Mouse (Mus musculus) lung, embryonic 14.5 days (tissue): ENCODE measurements around the gene Sec14l5. TPM values are rescaled to one million over a fixed set of nuclear protein-coding genes. Genes with fewer than 3 reads are reported as not detected.

ENCODE experiments used
- ATAC-seq: fragments of 200-750 bp; cut with Nextera tagmentation; 2 replicates; pipeline ENCODE4 v1.8.0; 2017; ENCODE audit warnings: mild to moderate bottlenecking, moderate TSS enrichment, moderate library complexity; ENCODE audit not compliant: insufficient read depth
- DNase-seq: peaks from one replicate; pipeline ENCODE4 v3.0.0-alpha.2; 2015
- H3K27ac ChIP-seq: fragments of 300-500 bp; sonication (generic); 2 replicates; pipeline ENCODE4 v1.5.1; 2014; ENCODE audit warnings: low read depth, mild to moderate bottlenecking, moderate library complexity
- H3K27me3 ChIP-seq: fragments of 300-500 bp; sonication (generic); 2 replicates; pipeline ENCODE4 v1.6.1; 2014; ENCODE audit warnings: low read length, control low read depth; ENCODE audit not compliant: insufficient read depth
- H3K36me3 ChIP-seq: fragments of 300-500 bp; sonication (generic); 2 replicates; pipeline ENCODE4 v1.6.1; 2014; ENCODE audit warnings: control low read depth; ENCODE audit not compliant: insufficient read depth
- H3K4me1 ChIP-seq: fragments of 300-500 bp; sonication (generic); 2 replicates; pipeline ENCODE4 v1.6.1; 2014; ENCODE audit warnings: antibody characterized with exemption, control low read depth; ENCODE audit not compliant: insufficient read depth
- H3K4me2 ChIP-seq: fragments of 300-500 bp; sonication (generic); 2 replicates; pipeline ENCODE4 v1.6.1; 2014; ENCODE audit warnings: mild to moderate bottlenecking
- H3K4me3 ChIP-seq: fragments of 300-500 bp; sonication (generic); 2 replicates; pipeline ENCODE4 v1.5.1; 2014; ENCODE audit warnings: low read depth, low read length
- H3K9ac ChIP-seq: fragments of 300-500 bp; sonication (generic); 2 replicates; pipeline ENCODE4 v1.6.1; 2014
- H3K9me3 ChIP-seq: fragments of 300-500 bp; sonication (generic); 2 replicates; pipeline ENCODE4 v1.6.1; 2016; ENCODE audit warnings: low read depth, low read length, control low read depth
- CTCF ChIP-seq: IDR thresholded peaks from 2 replicates; pipeline ENCODE4 v1.5.1; 2016; ENCODE audit warnings: antibody characterized with exemption, low read depth
- WGBS: fragments of 180-500 bp; shearing (Covaris S2); extraction: QIAGEN DNeasy Blood & Tissue Kit; methylation state at CpG from one replicate; pipeline ENCODE4 v1.1.7; 2014; 5-methylcytosine and 5-hydroxymethylcytosine counted together
- polyA plus RNA-seq: library from polyadenylated mRNA; unstranded; fragments of >200 nt; fragmentation: Nextera tagmentation; extraction: Ambion mirVana; gene quantifications from 2 replicates; pipeline ENCODE4 v1.2.1, GENCODE M21; 2014

Sec14l5 gene
- polyA plus RNA-seq, 1 experiment from 2014 or later, result 0.86 TPM

DNA sequence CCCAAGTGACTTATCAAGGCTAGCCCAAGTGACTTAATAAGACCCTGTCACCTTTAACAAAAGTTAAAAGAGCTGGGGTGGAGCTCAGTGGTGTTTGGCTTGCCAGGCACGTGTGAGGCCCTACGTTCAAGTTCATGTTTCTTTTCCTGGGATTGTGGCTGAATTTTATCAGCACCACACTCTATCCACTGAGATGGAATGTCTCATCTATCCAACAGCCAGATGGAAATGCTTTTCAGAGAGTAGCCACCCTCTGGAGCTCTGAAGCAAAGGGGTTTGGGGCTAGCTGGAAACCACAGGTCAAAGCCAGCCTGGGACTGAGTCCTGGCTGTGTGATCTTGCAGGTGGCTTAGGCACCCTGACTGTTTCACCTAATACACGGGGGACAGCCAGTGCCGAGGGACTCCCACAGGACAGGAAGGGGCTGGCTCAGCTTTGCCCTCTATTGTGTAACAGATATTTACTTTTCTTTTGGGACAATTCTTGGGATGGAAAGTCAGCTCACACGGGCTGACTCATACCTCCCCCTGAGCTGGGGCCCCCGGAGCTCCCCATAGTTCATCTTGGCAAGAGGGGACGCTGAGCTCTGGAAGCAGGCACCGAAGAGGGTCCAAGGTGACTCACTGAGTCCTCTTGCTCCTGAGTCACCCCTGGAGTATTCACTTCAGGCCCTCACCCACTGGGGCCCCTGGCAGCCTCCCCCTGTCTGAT, 11.2 kb upstream of the Sec14l5 start:
- Histone ChIP-seq H3K4me2 (no peak overlapping the region), H3K9ac (no peak overlapping the region; the same call in 1 of the 2 replicates), H3K4me1 (peaks cover 12% of the 10 kb centered on the region; the same call in 1 of the 2 replicates), H3K4me3 (no peak overlapping the region), H3K9me3 (no peaks in the 10 kb centered on the region), H3K27ac (peak overlapping the region; percentile 40), H3K36me3 (no peaks in the 10 kb centered on the region), H3K27me3 (peaks cover 33% of the 10 kb centered on the region)
- no peak for TF ChIP-seq CTCF
- no peak for DNase-seq
- 42% methylated on average over 8 of the region's 8 CpGs for WGBS
- no peak for ATAC-seq

- Histone ChIP-seq H3K4me2 (no peak overlapping the region), H3K9me3 (no peaks in the 10 kb centered on the region), H3K9ac (no peak overlapping the region; the same call in 1 of the 2 replicates), H3K27me3 (peaks cover 25% of the 10 kb centered on the region), H3K4me1 (peaks cover 8% of the 10 kb centered on the region; the same call in 1 of the 2 replicates), H3K27ac (peak overlapping the region; percentile 40), H3K4me3 (no peak overlapping the region), H3K36me3 (no peaks in the 10 kb centered on the region)
- TF ChIP-seq CTCF, result no peak
- ATAC-seq (peak; percentile 65), DNase-seq (peak; percentile 52)
- WGBS, result 20% methylated on average over 4 of the region's 4 CpGs
Observed at GRCm38 (mm10) chr16:5136505-5136904, 10.4 kb upstream of the Sec14l5 start.

DNA sequence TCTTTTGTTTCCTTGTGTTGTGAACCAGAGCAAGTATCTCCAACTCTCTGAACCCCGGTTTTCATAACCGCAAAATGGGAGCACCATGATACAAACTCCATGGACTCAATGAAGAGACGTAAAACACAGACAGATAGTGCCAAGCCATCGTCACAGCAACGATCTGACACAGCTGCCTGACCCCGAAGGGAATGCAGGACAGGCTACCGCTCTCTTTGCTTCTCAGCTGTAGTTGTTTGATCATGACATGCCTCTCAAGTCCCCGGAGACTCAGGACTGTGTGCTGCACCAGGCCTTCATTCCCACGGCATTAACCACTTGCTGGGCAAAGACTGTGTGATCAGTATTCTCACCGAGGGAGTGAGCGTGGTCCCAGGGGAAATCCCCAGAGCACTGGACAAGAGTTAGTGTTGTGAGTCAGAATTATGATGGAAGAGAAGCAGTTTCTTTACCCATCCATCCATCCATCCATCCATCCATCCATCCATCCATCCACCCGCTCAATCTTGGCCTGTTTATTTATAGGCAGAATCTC, 9.8 kb upstream of the Sec14l5 start:
- Histone ChIP-seq H3K27me3 (peaks cover 19% of the 10 kb centered on the region), H3K4me1 (peaks cover 8% of the 10 kb centered on the region; the same call in 1 of the 2 replicates), H3K9ac (no peak overlapping the region), H3K27ac (peak overlapping the region; percentile 40; the same call in 1 of the 2 replicates), H3K4me3 (no peak overlapping the region), H3K9me3 (no peaks in the 10 kb centered on the region), H3K36me3 (no peaks in the 10 kb centered on the region), H3K4me2 (no peak overlapping the region)
- no peak for ATAC-seq
- WGBS, result 47% methylated on average over 12 of the region's 12 CpGs
- TF ChIP-seq CTCF, result no peak
- no peak for DNase-seq

DNA sequence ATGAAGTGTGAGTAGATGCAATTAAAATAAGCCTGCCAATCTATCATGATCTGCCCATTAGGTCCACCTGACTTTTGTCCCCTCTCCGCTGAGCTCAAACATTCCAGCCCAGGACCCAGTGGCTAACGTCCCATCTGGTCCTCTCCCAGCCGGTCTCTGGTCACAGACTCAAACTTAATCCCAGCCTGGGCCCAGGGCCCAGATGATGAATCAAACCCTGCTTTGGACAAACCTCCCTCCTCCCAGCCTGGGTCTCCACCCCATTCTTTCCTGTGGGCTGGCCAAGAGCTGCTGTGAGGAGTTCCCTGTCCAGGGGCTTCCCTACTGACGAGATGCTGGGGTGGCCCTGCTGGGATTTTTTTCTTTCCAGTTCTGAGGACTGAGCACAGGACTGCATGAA, 7.2 kb upstream of the Sec14l5 start:
- no peaks in the 10 kb centered on the region for H3K27me3 ChIP-seq
- DNase-seq, result peak; percentile 50
- peaks cover 8% of the 10 kb centered on the region; the same call in 1 of the 2 replicates for H3K4me1 ChIP-seq
- ATAC-seq, result peak; percentile 23; the same call in 1 of the 2 replicates
- H3K9ac ChIP-seq, result no peak overlapping the region
- H3K27ac ChIP-seq, result no peak overlapping the region
- H3K4me2 ChIP-seq, result no peak overlapping the region
- H3K36me3 ChIP-seq, result no peaks in the 10 kb centered on the region
- no peak overlapping the region for H3K4me3 ChIP-seq
- no peaks in the 10 kb centered on the region for H3K9me3 ChIP-seq
- no peak for TF ChIP-seq CTCF
- 29% methylated on average over 4 of the region's 4 CpGs for WGBS

DNA sequence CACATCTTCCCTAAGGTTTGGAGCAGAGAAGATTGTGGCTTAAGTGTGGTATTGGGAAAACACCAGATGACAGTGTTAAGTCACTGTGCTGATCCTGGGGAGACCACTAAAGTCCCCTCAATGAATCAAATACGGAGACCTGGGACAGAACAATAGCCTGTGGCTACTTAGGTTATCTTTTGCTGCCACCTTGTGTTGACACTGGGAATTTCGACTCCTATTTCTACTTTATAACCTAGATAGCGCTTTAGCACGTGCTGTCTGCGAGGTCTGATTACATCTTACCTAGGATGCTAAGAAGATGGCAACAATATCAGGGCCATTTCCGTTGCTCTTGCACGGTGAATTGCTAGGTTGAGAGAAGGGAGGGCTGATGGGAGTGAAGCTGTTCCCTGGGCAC, 1.3 kb upstream of the Sec14l5 start:
- DNase-seq, result peak; percentile 97
- Histone ChIP-seq H3K4me1 (no peaks in the 10 kb centered on the region), H3K27me3 (peaks cover 10% of the 10 kb centered on the region), H3K4me2 (peak overlapping the region; percentile 8; the same call in 1 of the 2 replicates), H3K36me3 (no peaks in the 10 kb centered on the region), H3K9ac (no peak overlapping the region), H3K27ac (no peak overlapping the region), H3K4me3 (no peak overlapping the region), H3K9me3 (no peaks in the 10 kb centered on the region)
- peak; percentile 83 for TF ChIP-seq CTCF
- peak; percentile 9; the same call in 1 of the 2 replicates for ATAC-seq
- under 1% methylated on average over 7 of the region's 7 CpGs for WGBS

GRCm38 (mm10) chr16:5146367-5147036, 407 bp upstream of the Sec14l5 start:
- no peaks in the 10 kb centered on the region for H3K36me3 ChIP-seq
- TF ChIP-seq CTCF, result no peak
- 1% methylated on average over 26 of the region's 26 CpGs for WGBS
- DNase-seq, result peak; percentile 79
- H3K9ac ChIP-seq, result no peak overlapping the region
- peak overlapping the region; percentile 27 for H3K4me3 ChIP-seq
- ATAC-seq, result peak; percentile 98
- H3K27me3 ChIP-seq, result peaks cover 10% of the 10 kb centered on the region
- no peak overlapping the region for H3K27ac ChIP-seq
- H3K4me2 ChIP-seq, result peak overlapping the region; percentile 62
- H3K9me3 ChIP-seq, result no peaks in the 10 kb centered on the region
- H3K4me1 ChIP-seq, result no peaks in the 10 kb centered on the region

GRCm38 (mm10) chr16:5150544-5150943, 3.6 kb downstream of the Sec14l5 start:
- no peaks in the 10 kb centered on the region for H3K4me1 ChIP-seq
- 78% methylated on average over 10 of the region's 10 CpGs for WGBS
- no peak for ATAC-seq

More at GRCm38 (mm10) chr16:5150544-5150943, 3.6 kb downstream of the Sec14l5 start:
- H3K9ac ChIP-seq, result no peak overlapping the region
- no peak for DNase-seq
- peaks cover 10% of the 10 kb centered on the region for H3K27me3 ChIP-seq
- H3K9me3 ChIP-seq, result no peaks in the 10 kb centered on the region
- H3K27ac ChIP-seq, result no peak overlapping the region
- TF ChIP-seq CTCF, result no peak
- no peak overlapping the region for H3K4me3 ChIP-seq
- H3K4me2 ChIP-seq, result no peak overlapping the region
- no peaks in the 10 kb centered on the region for H3K36me3 ChIP-seq
